Mouse (Mus musculus) thymus, postnatal 25 days (tissue): ENCODE data around the gene Chpf.

ENCODE experiments used
- DNase-seq: peaks from one replicate; pipeline ENCODE4 v3.0.0; 2022

The Chpf gene

DNA sequence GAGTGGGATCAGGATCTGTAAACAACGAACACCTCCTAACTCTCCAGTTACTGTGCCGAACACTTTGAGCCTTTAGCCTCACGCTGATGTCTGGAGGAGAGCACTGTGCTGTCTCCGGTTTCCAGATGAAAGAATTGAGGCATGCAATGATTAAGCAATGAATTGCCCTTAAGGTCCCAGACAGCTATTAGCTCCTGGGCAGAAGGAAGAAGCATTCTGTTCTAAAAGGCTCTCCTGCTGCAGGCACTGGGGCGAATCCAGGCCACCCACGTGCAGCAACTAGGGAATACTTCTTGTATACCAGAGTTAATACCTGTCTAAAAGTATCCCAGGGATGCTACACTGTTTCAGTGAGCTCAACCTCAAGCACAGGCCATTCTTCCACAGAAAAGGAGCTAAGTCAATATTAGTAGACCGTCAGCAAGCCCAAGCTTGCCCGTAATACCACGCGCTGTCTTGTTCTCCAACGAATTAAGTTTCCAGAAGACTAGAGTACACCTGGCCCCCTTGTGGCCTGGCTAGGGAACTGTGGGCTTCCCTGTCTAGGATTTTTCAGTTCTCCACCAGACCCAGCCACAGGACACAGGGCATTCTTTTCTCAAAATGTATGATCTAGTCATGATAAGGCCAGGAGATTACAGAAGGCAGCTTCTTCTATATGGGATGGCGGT lies 15.9 kb upstream of the Chpf start:
- no peak for DNase-seq

DNA sequence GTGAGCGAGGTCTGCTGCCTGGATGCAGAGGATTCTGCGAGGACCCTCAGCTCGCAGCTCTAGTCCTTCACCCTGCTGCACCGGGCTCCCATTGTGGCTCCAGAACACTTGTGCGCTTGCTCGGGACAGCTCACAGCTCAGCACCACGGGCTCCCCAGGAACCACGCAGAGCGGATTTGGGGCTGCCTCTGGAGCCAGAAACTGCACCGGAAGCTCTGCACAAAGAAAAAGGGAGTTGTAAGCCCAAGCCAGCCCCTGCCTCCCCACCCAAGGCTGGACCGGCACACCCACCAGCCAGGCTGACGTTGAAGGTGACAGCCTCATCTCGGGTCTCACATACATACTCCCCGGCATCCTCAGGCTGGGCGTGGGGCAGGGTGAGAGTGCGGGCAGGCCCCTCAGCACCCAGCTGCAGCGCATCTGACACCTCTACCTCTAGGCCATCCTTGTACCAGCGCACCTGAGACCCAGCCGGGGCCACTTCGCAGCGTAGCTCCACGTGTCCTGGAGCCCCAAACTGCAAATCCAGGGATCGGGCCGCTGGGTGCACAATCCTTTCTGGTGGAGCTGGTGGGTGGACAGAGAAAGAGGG lies 13.6 kb upstream of the Chpf start:
- no peak for DNase-seq

DNA sequence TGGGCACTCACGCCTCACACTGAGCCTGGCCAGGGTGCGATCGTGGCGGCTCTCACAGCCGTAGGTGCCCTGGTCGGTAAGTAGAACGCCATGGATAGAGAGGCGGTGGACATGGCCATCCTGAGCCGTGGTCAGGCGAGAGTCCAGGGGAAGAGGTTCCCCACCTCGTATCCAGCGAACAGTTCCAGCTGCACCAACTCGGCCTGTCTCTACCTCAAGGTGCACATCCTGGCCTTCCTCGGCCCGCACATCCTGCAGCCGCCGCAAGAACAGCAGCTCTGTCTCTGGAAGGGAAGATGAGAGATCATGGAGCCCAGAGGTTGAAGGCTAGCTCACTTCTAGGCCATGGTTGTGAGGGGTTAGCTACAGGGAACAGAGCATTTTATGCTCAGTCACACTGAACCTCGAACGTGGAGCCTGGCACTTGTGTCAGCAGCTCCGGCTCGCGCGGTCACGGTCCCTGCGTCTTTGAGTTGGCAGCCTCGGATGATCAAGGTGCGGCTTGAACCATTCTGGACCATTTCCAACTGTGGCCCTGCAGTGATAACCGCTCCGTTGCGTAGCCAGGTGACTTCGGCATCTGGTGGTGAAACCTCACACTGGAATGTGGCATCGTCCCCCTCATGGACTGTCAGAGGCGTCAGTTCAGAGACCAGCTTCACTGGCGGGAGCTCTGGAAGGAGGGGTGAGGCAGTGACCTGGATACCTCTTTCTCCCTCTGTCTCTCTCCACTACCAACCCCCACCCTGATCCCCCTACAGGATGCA lies 11.9 kb upstream of the Chpf start:
- DNase-seq = no peak

DNA sequence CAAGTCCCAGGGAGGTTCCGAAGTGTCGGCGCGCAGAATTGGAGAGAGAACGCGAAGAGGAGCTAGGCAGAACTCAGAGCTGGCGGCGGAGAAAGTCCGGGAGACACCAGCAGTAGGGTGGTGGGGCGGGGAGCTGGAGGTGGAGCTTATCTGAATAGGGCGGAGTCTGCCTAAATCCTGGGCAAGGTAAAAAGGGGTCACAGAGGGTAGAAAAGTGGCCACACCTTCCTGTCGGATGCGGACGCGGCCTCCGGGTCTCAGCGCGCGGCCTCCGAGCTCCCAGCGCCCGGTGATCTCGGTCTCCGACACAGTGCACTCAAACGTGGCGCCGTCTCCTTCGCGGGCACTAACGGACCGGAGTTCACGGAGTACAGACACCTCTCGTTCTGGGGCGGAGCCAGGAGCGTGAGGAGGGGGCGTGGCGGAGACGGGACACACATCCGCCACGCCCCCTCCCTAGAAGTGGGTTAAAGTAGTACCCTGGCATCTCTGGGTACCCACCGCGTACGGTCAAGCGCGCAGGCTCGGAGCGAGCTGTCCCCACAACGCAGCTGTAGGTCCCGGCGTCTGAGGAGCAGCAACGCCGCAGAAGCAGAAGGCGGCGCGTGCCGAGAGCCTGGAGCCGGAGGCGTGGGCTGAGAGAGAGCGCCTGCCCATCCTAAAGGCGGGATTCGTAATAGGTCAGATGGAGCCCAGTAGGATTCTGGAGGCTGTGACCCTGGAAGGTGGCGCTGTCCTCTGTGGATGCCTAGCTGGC lies 8.5 kb upstream of the Chpf start:
- peak; percentile 69 for DNase-seq

DNA sequence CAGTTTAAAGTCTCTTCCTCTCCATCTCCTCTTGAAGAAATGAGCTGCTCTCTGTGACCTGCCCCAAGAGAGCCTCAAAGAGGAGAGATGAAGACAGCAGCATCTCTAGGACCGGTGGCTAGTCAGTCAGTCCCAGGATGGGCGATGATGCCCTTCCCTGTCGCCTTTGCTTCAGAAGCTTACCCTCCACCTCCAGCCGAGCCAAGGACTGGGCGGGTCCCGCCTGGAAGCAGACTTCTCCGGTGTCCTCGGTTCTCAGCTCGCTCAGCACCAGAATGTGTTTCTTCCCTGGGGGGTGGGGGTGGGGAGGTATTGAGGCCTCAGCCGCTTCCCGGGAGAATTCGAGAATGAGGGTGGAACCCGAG lies 7.9 kb upstream of the Chpf start:
- DNase-seq = no peak

DNA sequence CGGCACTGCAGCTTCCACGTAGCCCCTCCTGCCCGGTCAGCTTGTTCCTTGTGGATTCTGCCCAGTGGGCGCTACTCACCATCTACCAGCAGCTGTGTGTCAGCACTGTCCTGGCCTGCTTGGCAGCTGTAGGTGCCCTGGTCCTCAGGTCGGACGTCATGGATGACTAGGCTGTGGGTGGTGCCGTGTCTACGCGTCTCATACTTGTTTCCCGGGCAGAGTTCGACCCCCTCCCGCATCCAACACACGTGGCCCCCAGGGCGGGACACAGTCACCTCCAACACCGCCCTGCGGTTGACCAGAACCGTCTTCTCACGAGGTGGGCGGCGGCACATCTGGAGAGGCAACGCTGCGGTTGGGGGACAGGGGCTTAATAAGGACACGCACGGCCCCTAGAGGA lies 7.5 kb upstream of the Chpf start:
- no peak for DNase-seq

DNA sequence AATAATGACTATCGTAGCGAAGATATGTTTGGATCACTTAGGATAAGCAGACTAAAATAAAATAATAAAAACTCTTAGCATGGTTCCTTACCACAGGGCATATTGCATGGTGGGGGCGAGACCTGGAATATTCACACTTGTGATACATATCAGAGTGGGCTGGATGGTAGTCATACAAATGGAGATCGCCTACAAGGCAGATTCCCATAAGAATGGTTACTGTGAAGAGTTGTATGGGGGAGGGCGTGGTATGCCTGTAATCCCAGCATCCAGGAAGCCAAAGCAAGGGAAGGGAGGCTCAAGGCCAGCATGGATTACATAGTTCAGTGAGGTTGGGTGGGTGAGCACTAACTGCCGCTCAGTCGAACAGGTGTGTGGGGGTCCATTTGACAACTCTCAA lies 1.6 kb upstream of the Chpf start:
- DNase-seq = no peak

DNA sequence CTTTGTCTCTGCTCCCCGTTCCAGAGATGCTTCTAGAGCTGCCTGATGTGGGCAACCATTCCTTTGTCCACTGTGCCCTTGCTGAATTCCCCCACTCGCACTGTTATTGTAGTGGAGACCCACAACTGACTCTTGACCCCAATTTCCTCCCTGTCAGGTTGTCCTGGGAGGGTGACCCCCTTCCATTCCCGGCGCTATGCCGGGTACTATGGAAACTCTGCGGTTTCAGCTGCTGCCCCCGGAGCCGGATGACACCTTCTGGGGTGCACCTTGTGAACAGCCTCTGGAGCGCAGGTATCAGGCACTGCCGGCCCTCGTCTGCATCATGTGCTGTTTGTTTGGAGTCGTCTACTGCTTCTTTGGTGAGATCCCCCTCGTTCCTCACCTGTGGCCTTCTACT lies 929 bp upstream of the Chpf start:
- DNase-seq = no peak

DNA sequence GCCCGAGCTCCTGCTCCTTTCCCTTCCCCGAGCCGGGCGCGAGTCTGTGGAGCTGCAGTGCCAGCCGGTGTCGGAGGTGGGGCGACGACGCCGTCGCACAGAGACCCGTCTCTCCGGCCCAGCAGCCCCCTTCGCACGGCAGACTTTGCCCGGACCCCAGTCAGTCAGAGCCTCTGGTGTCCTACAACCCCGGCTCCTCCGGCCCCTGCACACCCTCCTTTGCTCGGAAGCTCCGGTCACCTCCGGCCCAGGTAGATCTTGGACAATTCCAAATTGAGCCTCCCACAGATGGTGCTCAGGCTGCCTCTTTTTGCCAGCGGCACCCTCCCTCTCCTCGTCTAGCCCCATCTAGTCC lies 505 bp upstream of the Chpf start:
- no peak for DNase-seq

DNA sequence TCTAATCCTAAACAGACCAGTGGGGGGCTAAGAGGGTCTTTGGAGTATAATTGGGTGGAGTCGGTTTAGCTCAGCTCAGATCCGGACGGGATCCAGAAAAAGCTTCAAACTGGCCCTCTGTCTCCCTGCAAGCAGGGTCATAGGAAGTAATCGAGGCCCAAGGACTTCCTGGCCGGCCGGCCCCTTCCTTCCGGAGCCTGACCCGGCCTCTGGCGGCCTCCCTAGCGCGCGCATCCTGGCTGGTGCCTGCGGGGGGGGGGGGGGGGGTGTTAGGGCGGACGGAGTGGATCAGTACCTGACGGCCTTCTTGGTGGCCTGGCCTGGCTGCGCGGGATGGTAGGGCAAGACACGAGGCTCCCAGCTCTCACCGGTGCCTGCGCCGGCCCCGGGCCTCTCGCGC lies 610 bp downstream of the Chpf start:
- DNase-seq = no peak

DNA sequence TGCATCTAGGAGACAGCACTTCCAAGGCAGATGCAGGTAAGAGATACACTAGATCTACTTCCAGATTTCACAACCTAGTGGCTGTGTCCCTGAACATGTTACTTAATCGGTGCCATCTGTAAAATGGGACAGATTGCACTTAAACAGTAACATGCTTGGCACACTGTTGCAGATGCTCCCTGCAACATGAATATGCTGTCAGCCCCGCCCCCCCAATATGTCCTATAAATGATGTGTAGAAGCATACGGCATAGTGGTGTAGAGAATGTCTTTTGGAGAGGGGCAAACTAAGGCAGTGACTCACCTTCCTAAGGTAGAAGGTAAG lies 1.2 kb downstream of the Chpf start:
- no peak for DNase-seq

DNA sequence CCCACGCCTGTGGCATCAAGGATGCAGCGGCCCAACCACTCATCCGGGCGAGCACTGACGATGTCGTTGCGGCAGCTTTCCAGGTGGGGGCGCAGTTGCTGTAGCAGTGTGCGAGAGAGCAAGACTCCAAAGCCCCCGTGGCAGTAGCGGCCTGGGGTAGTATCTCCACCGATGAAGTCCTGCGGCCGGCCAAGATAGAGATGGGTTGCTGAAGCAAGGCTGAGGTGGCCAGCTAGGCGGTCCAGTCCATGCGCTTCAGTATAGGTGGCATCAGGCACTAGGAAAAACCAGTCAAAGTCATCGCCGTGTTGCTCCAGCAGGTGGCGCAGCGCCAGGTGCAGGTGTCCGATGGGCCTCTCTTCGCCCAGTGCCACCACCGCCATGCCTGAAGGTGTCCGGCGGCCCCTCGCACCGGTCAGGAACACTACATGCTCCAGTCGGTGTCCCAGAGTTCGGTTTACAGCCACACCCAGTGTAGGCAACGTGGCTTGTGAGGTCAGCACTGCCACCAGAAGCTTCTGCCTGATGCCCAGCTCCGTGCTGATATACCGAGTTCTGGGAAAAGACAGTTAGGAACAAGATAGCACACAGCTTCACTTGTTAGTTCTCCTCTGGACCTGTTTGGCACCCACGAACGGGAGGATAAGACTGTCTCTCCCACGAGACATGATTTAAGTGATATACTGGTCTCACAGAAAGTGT lies 1.7 kb downstream of the Chpf start:
- peak; percentile 81 for DNase-seq

DNA sequence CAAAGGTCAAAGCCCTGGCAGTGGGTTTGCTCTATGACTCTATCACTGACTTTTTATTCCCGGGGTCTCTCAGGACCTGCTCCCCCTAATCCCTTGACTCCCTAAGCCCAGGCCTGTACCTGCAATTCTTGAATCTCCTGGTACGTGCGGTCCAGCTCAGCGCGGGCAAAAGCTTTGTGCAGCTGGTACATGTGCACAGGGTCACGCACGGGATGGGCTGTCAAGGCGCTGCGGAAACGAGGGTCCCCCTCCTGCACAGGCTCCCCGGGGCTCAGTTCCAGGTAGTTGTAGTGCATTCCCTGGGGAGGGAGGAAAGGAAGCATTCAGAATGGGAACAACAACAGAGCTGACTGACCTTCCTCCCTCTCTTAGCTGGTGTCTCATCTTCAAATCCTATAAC lies 2.7 kb downstream of the Chpf start:
- no peak for DNase-seq

DNA sequence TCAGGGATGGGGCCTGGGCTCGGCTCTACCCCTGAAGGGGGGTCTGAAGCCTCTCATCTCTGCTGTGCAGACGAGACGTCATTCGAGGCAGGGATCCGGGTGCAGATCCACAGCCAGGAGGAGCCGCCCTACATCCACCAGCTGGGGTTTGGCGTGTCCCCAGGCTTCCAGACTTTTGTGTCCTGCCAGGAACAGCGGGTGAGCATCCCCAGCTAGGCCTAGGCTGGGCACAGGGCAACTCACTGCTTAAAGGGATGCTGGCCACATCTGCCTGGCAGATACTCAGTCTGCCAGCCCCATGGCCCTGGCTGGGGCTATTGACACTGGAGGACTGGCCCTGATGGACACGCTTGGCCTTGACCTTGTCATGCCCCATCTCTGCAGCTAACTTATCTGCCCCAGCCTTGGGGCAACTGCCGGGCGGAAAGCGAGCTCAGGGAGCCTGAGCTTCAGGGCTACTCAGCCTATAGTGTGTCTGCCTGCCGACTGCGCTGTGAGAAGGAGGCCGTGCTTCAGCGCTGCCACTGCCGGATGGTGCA lies 9.8 kb downstream of the Chpf start:
- no peak for DNase-seq

DNA sequence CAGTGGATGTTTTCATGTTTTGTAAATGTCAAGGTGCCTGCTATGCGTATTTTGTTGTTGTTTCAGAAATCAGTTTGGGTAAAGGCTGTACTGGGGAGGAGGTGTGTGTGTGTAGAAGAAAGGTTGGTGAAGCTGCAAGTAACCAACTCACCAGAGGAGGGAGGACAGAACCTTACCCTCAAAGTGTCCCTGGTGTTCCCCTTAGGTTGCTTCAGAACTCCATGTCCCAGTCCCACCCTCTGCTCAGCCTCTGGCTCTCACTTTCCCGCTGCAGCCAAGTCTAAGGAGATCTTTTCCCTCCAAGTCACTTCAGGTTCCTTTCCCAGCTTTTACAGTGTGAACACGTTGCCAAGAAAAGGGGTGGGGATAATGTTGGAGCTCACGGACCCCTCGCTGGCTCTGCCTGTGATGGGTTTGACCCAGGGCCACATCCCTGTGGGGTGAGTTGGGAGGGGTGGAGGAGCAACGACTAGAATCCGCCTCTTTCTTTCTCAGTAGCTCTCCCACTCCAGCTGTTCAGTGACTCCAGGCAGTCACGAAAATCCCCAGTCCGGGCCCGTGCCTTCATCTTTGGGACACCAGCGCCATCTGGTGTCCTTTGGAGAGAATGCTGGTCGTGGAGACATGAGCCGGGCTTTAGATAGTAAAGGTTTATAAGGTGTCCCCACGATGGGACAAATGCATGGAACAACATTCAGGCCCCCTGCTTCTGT lies 11.7 kb downstream of the Chpf start:
- peak; percentile 64 for DNase-seq

DNA sequence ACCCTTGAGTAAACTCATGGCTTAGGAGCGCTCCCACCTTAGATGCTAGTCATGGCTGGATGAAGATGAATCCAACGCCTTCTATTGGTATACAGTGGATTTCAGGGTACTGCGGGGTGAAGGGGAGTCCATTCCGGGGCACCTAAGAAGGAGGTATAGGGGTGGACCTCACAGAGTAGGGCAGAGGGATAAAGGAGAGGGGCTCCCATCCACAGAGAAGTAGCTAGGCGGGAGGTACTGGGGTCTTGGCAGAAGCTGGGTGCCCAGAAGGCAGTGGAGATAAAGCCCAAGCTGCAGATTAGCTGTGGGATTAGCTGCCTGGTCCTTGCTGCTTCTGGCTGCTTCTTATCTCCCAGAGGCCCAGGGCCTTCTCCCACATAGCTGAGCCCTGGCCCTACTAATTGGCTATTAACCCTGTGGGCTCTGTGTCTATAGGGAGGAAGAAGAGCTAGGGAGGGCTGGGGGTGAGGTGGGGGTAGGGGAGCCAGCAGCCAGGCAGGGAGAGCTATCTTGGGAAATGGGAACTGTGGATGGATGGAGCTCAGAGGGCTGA lies 15.4 kb downstream of the Chpf start:
- no peak for DNase-seq

DNA sequence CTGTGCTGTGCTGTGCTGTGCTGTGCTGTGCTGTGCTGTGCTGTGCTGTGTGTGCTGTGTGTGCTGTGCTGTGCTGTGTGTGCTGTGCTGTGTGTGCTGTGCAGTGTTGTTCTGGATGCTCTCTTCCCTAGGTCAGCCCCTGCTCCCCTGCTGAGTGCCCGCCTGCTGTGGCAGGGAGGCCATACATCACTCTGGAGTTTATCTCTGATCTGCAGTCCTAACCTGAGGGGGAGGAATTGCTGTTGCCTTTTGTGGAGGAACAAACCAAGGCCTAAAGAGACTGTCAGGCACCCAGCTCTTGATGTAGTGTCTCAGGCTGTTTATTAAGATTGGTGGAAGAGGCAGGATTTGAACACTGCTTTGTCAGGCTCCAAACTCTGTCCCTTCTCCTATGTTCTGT lies 16.5 kb downstream of the Chpf start:
- DNase-seq = no peak

DNA sequence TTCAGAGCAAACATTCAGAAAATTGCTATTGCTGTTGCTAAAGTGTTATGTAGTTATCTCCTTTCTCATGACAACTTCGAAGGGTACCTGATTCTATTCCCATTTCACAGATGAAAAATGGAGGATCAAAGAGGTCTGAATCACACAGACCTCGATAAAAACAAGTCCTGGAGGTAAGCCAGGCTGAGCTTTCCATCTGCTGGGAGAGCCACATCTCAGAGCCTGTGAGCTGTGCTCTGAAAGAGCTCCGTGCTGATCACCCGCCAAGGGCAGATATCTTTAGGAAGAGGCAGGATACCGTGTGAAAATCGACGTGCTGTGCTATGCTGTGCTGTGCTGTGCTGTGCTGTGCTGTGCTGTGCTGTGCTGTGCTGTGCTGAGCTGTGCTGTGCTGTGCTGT lies 18.8 kb downstream of the Chpf start:
- no peak for DNase-seq

DNA sequence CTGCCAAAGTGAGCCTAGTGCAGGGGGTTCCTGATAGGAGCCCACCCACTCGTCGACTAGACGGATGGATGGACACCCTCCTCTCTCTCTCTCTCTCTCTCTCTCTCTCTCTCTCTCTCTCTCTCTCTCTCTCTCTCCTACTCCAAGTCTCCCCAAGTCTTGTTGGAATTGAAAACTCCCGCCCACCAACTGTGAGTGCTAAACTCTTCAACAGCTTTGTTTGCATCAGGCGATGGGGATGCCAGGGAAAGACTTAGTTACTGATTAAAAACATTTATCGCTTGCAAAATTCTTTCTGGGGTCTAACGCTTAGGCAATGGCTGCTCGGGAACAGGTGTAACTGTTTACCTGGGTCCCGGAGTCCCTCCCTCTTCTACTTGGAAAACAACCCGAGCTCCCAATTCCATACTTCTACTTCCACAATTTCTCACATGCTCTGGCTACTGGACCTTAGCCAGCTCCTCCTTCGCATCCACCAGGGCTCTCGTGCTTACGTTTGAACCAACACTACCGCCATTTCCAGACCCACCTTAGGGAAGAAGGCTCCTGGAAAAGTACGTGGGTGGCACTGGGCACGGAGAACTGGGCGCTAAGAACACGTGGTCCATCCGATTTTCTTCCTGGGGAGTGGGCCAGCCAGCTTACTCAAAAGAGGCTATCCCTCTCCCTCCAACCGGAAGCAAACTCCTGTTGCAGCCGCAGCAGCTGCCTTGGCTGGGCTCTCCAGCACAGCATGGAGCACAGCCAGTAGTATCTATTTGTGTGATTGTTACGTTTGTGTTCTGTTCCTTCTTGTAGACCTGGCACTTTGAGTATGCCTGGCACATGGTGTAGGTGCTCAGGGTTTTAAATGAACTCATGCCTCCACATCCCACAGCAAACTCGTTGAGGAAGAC lies 20.1 kb downstream of the Chpf start:
- no peak for DNase-seq

DNA sequence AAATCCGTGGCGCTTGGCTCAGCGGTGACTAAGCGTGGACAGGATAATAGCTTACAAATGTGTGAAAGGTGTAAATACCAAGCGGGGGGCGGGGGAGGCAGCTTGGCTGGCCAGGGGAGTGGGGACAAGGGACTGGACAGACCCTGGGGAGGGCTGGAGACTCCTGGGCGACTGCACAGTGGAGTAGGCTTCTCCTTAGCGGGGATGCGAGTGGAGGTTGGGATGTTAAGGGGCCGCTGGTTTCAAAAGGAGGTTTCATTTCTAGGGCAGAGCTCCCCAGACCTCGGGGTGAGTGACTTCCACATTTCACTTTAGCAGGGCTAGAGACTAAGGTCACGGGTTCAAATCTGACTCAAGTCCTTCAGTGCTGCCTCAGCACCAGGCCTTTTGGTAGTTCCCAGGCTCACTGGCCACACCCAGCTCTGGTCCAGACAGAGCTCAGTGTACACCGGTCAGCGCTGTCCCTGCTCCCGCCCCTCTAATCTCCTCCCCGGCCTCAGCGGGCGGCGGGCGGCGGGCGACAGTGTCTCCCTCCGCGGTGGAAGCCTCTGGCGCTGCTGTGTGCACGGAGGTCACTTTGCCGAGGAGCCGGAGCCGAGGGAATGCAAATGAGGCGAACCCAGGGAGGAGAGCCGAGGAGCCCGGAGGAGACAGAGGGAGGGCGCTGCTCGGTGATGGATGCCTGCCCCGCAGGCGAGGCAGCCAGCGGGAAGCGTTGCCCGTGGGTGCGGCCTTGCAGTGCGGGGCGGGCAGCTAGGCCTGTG lies 20.9 kb downstream of the Chpf start:
- DNase-seq = no peak
